Mouse (Mus musculus) neural tube, postnatal 0 days (tissue): ENCODE data around the gene Kif23. TPM values are rescaled to one million over a fixed set of nuclear protein-coding genes. Genes with fewer than 3 reads are reported as not detected.

Source experiments
- polyA plus RNA-seq: library from polyadenylated mRNA; unstranded; fragments of >200 nt; fragmentation: Nextera tagmentation; extraction: Ambion mirVana; gene quantifications from 2 replicates; pipeline ENCODE4 v1.2.1, GENCODE M21; 2015

Gene Kif23
- polyA plus RNA-seq, result 6.2 and 7.5 TPM in 2 replicates

GRCm38 (mm10) chr9:61946623-61947401 lies at the start of gene Kif23:
Kif23 (minus strand) TSS chr9:61946774.

GRCm38 (mm10) chr9:61914203-61914916 lies 32.2 kb downstream of the Kif23 start, which contains the start of gene Rplp1:
Rplp1 (minus strand) TSS chr9:61914542.

Other genes with a start within 250 kb of the Kif23 start
- 1,154 and 1,185 TPM in 2 replicates for gene Rplp1, start 32.2 kb downstream of the Kif23 start, polyA plus RNA-seq
- 0.85 and 0.97 TPM in 2 replicates for gene Paqr5, start 80.1 kb upstream of the Kif23 start, polyA plus RNA-seq
- gene Glce, start 175.9 kb upstream of the Kif23 start, polyA plus RNA-seq, result 15.3 and 18.0 TPM in 2 replicates